Comparison of ENCODE assay signal across 13 mouse cellular contexts in the genomic region with DNA sequence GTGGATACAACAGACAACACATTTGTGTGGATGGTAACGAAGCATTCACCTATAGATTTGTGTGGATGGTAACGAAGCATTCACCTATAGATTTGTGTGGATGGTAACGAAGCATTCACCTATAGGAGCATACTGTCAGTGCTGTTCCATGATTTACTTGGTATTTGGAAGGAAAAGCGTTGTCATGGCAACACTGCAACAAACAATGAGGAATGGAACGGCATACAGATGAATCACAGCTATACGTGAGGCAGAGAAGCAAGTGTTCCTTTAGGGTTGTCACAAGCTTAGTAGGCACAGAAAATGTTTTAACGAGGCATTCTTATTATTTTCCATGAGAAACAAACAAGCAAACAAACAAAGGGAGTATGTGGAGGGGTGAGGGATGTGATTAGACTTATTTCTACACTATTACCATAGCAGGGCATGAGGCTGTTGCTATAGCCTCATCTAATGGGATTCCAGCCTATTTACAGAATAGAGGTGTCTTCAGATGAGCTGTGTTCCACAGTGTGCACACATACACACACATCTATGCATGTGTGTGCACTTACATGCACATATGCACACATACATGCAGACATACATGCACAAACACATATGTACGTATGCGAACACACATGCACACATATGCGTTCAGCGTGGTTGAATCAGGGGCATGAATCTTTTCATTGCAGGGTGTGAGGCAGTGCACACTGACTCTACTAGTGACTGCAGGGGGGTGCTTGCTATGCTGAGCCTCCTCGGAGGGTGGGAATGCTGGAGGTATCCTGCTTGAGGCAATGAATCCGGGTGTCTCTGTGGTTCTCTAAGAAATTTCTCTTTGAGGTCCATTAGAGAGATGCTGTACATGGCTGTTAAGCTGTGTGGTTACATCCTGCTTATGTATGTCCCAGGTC.
A peak's percentile ranks its signal among the peaks of the same experiment; 100 is the strongest.
DNase-seq lines count a peak whose midpoint lies in the region; ATAC-seq lines count a peak whose summit lies in the region.
"Had no signal": no experiment of that assay in that cellular context is flagged by ENCODE, and none has a peak within 500 bp of the region (broad histone marks: within the 10 kb centered on the region; RNA-seq: fewer than 3 reads in every experiment).

No protein-coding gene starts in this region.

- no peak overlapping the region for H3K9ac ChIP-seq in neural tube, embryonic 15.5 days (replicated peaks)
- H3K9ac ChIP-seq in kidney, embryonic 15.5 days: no peak overlapping the region
- H3K9ac ChIP-seq: liver, embryonic 15.5 days had no signal

- no peak overlapping the region for H3K4me2 ChIP-seq in neural tube, embryonic 15.5 days
- H3K4me2 ChIP-seq in kidney, embryonic 15.5 days: no peak overlapping the region
- H3K4me2 ChIP-seq: liver, embryonic 15.5 days had no signal

- no peaks in the 10 kb centered on the region for H3K36me3 ChIP-seq in neural tube, embryonic 15.5 days
- H3K36me3 ChIP-seq in kidney, embryonic 15.5 days: no peaks in the 10 kb centered on the region
- H3K36me3 ChIP-seq: liver, embryonic 15.5 days had no signal

- intact Hi-C loops in left cerebral cortex, postnatal 14 days (cut with DNase I): no loop called here
- intact Hi-C loops in left cerebral cortex, postnatal 36 days (cut with DNase I): no loop called here
- intact Hi-C loops in heart, postnatal 10 days (cut with DNase I): no loop called here

- H3K4me3 ChIP-seq in neural tube, embryonic 15.5 days (replicated peaks): no peak overlapping the region
- no peak overlapping the region for H3K4me3 ChIP-seq in kidney, embryonic 15.5 days (replicated peaks)
- H3K4me3 ChIP-seq: left cerebral cortex, adult 2 months; liver, embryonic 15.5 days had no signal

- peaks cover 14% of the 10 kb centered on the region for H3K4me1 ChIP-seq in neural tube, embryonic 15.5 days
- peaks cover 3% of the 10 kb centered on the region; the same call in 1 of the 2 replicates for H3K4me1 ChIP-seq in kidney, embryonic 15.5 days
- H3K4me1 ChIP-seq: liver, embryonic 15.5 days had no signal

- no peaks in the 10 kb centered on the region for H3K27me3 ChIP-seq in neural tube, embryonic 15.5 days (replicated peaks)
- H3K27me3 ChIP-seq in kidney, embryonic 15.5 days: 0 out of 2 replicates have a peak, but pooled peaks cover 2% of the 10 kb centered on the region

- H3K27ac ChIP-seq in neural tube, embryonic 15.5 days (replicated peaks): 0 out of 2 replicates have a peak overlapping the region, but pooled peaks have one; percentile 9
- no peak overlapping the region for H3K27ac ChIP-seq in kidney, embryonic 15.5 days
- H3K27ac ChIP-seq: kidney, postnatal 0 days; left cerebral cortex, adult 2 months; liver, embryonic 15.5 days had no signal

- no peaks in the 10 kb centered on the region for H3K9me3 ChIP-seq in neural tube, embryonic 15.5 days (replicated peaks)
- no peaks in the 10 kb centered on the region for H3K9me3 ChIP-seq in kidney, embryonic 15.5 days (replicated peaks)
- H3K9me3 ChIP-seq: liver, embryonic 15.5 days had no signal

- 61% methylated on average over 13 of the region's 13 CpGs for WGBS in neural tube, embryonic 15.5 days
- WGBS in kidney, embryonic 15.5 days: 78% methylated on average over 13 of the region's 13 CpGs

- ATAC-seq in neural tube, embryonic 15.5 days (ENCODE audit: low FRiP score): peak; percentile 73; the same call in 1 of the 2 replicates
- ATAC-seq in kidney, embryonic 15.5 days (replicated peaks; ENCODE audit: low FRiP score): no peak

- peak; percentile 47 to 63 for DNase-seq in left cerebral cortex, postnatal 14 days (ENCODE audit: low spot score in 2 of 2)
- DNase-seq in left cerebral cortex, postnatal 36 days (ENCODE audit: low spot score in 2 of 2): no peak
- DNase-seq in brain, embryonic 18.5 days (ENCODE audit: low read depth, low spot score): peak; percentile 63
- peak; percentile 44 for DNase-seq in forelimb bud, embryonic 11.5 days (ENCODE audit: low read depth, low spot score)
- DNase-seq in heart, postnatal 10 days: no peak
- DNase-seq: heart, adult 18-20 months; heart, postnatal 4 days; thymus, postnatal 4 days had no signal

Comparison
In these comparisons a context has a peak if more than half of its experiments do, and no peak if none do; other contexts are left out.
1. DNase-seq: peak in left cerebral cortex, postnatal 14 days (2 of 2), brain, embryonic 18.5 days (single experiment) and forelimb bud, embryonic 11.5 days (single experiment); none in left cerebral cortex, postnatal 36 days (0 of 2) and heart, postnatal 10 days (0 of 2).